Mouse (Mus musculus): ENCODE data around the gene Sh3pxd2b. TPM values are rescaled to one million over a fixed set of nuclear protein-coding genes. Genes with fewer than 3 reads are reported as not detected.
A peak's percentile ranks its signal among the peaks of the same experiment; 100 is the strongest.

Gene Sh3pxd2b
- polyA plus RNA-seq, 1 experiment: 8.7 TPM

GRCm38 (mm10) chr11:32307006-32307405 lies 40.6 kb upstream of the Sh3pxd2b start:
- no peak overlapping the region for H3K27ac ChIP-seq (ENCODE audit: insufficient read depth, low read length)
- TF ChIP-seq POLR2A (IDR thresholded peaks at IDR 0.05; ENCODE audit: extremely low read depth, insufficient read depth, low read length) (no peak), CTCF (IDR thresholded peaks at IDR 0.05; ENCODE audit: extremely low read depth, insufficient read depth, low read length) (no peak)
- H3K4me3 ChIP-seq (ENCODE audit: insufficient read depth, low read length): no peak overlapping the region

DNA sequence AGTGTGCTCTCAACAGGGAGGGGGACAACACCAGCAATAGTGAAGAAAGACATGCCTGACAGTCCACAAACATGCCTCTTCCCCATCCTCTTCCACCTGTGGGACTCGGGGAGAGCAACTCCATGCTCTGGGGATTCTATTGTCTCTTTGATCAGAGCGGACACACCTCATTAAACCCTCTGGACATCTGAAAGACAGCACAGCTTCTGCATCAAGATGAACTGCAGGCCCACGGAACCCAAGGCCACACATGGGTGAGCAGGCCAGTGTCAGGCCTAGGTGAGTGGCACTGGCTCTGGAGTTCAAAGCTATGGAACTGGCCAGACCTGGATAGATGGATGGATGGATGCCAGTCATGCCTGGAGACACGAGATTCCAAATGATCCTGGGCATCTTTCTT lies 38.2 kb upstream of the Sh3pxd2b start:
- no peak overlapping the region for H3K27ac ChIP-seq (ENCODE audit: insufficient read depth, low read length)
- H3K4me3 ChIP-seq (ENCODE audit: insufficient read depth, low read length): no peak overlapping the region
- no peaks in the 10 kb centered on the region for H3K4me1 ChIP-seq (ENCODE audit: control insufficient read depth, insufficient read depth, low read length)
- TF ChIP-seq POLR2A (IDR thresholded peaks at IDR 0.05; ENCODE audit: extremely low read depth, insufficient read depth, low read length): no peak
- TF ChIP-seq CTCF (IDR thresholded peaks at IDR 0.05; ENCODE audit: extremely low read depth, insufficient read depth, low read length): no peak

More at GRCm38 (mm10) chr11:32307006-32307405, 40.6 kb upstream of the Sh3pxd2b start:
- peaks cover 4% of the 10 kb centered on the region for H3K4me1 ChIP-seq (ENCODE audit: control insufficient read depth, insufficient read depth, low read length)

GRCm38 (mm10) chr11:32309928-32310327 lies 37.7 kb upstream of the Sh3pxd2b start:
- TF ChIP-seq CTCF (IDR thresholded peaks at IDR 0.05; ENCODE audit: extremely low read depth, insufficient read depth, low read length): no peak
- no peak for TF ChIP-seq POLR2A (IDR thresholded peaks at IDR 0.05; ENCODE audit: extremely low read depth, insufficient read depth, low read length)
- no peak overlapping the region for H3K27ac ChIP-seq (ENCODE audit: insufficient read depth, low read length)
- H3K4me3 ChIP-seq (ENCODE audit: insufficient read depth, low read length): no peak overlapping the region
- no peaks in the 10 kb centered on the region for H3K4me1 ChIP-seq (ENCODE audit: control insufficient read depth, insufficient read depth, low read length)

DNA sequence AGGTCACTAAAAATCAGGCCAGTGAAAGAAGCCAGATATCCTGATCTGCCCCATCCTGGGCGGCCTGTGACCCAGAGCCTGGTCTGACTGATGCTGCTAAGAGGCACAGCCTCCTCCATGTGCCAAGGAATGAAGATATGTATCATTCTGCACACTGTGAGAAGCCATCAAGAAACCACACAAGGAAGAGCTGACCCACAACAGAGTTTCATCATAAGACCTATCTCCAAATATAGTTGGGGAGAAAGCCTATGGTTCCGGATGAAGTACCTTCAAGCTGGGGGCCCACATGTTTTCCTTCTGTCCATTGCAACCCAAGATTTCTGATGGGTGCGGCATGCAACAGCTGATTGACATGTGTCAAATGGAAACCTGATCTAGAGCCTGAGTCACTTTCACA lies 31.6 kb upstream of the Sh3pxd2b start:
- no peak overlapping the region for H3K27ac ChIP-seq (ENCODE audit: insufficient read depth, low read length)
- no peak for TF ChIP-seq POLR2A (IDR thresholded peaks at IDR 0.05; ENCODE audit: extremely low read depth, insufficient read depth, low read length)
- no peak for TF ChIP-seq CTCF (IDR thresholded peaks at IDR 0.05; ENCODE audit: extremely low read depth, insufficient read depth, low read length)
- H3K4me3 ChIP-seq (ENCODE audit: insufficient read depth, low read length): no peak overlapping the region
- H3K4me1 ChIP-seq (ENCODE audit: control insufficient read depth, insufficient read depth, low read length): no peaks in the 10 kb centered on the region

DNA sequence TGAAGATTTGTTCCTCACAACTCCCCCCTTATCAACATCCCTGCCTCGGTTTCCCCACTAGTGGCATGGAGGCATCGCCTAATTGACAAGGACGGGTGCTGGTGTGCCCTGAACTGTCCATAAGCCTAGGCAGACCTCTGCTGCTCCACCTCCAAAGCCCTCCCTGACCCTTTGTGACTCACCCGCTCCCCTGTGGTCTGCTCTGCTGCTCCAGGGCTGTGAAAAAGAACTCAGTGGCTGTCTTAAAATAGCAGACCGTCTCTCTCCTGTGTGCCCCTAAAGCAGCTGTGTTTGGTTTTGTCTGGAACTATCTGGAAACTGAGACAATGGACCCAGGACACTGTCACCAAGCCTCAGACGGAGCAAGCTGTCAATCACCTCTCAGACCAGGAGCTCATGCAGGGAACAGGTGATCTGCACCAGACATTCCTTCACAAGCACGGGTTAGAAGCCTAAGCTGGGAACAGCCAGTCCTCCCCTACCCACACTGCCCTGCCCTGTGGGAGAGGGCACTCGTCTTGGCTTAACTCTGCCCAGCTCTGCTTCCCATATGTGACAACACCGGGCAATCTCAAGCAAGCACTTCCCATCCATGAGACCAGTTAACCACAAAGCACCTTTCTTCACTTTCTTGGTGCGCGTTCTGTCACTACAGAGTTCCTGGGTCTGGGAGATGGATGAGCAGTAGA lies 27.0 kb upstream of the Sh3pxd2b start:
- Histone ChIP-seq H3K4me1 (ENCODE audit: control insufficient read depth, insufficient read depth, low read length) (no peaks in the 10 kb centered on the region), H3K27ac (ENCODE audit: insufficient read depth, low read length) (no peak overlapping the region), H3K4me3 (ENCODE audit: insufficient read depth, low read length) (no peak overlapping the region)
- no peak for TF ChIP-seq CTCF (IDR thresholded peaks at IDR 0.05; ENCODE audit: extremely low read depth, insufficient read depth, low read length)
- no peak for TF ChIP-seq POLR2A (IDR thresholded peaks at IDR 0.05; ENCODE audit: extremely low read depth, insufficient read depth, low read length)

- no peak overlapping the region for H3K27ac ChIP-seq (ENCODE audit: insufficient read depth, low read length)
- peak; percentile 81 for TF ChIP-seq CTCF (IDR thresholded peaks at IDR 0.05; ENCODE audit: extremely low read depth, insufficient read depth, low read length)
- TF ChIP-seq POLR2A (IDR thresholded peaks at IDR 0.05; ENCODE audit: extremely low read depth, insufficient read depth, low read length): no peak
- H3K4me1 ChIP-seq (ENCODE audit: control insufficient read depth, insufficient read depth, low read length): no peaks in the 10 kb centered on the region
- H3K4me3 ChIP-seq (ENCODE audit: insufficient read depth, low read length): no peak overlapping the region
Observed at GRCm38 (mm10) chr11:32321196-32321565, 26.4 kb upstream of the Sh3pxd2b start.

- TF ChIP-seq CTCF (IDR thresholded peaks at IDR 0.05; ENCODE audit: extremely low read depth, insufficient read depth, low read length): peak; percentile 88
- no peak for TF ChIP-seq POLR2A (IDR thresholded peaks at IDR 0.05; ENCODE audit: extremely low read depth, insufficient read depth, low read length)
Observed at GRCm38 (mm10) chr11:32324609-32325008, 23.0 kb upstream of the Sh3pxd2b start.

GRCm38 (mm10) chr11:32331075-32331474 lies 16.5 kb upstream of the Sh3pxd2b start:
- TF ChIP-seq POLR2A (IDR thresholded peaks at IDR 0.05; ENCODE audit: extremely low read depth, insufficient read depth, low read length) (no peak), CTCF (IDR thresholded peaks at IDR 0.05; ENCODE audit: extremely low read depth, insufficient read depth, low read length) (no peak)
- no peak overlapping the region for H3K4me3 ChIP-seq (ENCODE audit: insufficient read depth, low read length)
- H3K4me1 ChIP-seq (ENCODE audit: control insufficient read depth, insufficient read depth, low read length): no peaks in the 10 kb centered on the region; the same call in 1 of the 2 replicates
- H3K27ac ChIP-seq (ENCODE audit: insufficient read depth, low read length): no peak overlapping the region

More at GRCm38 (mm10) chr11:32324609-32325008, 23.0 kb upstream of the Sh3pxd2b start:
- Histone ChIP-seq H3K27ac (ENCODE audit: insufficient read depth, low read length) (no peak overlapping the region), H3K4me1 (ENCODE audit: control insufficient read depth, insufficient read depth, low read length) (no peaks in the 10 kb centered on the region), H3K4me3 (ENCODE audit: insufficient read depth, low read length) (no peak overlapping the region)

DNA sequence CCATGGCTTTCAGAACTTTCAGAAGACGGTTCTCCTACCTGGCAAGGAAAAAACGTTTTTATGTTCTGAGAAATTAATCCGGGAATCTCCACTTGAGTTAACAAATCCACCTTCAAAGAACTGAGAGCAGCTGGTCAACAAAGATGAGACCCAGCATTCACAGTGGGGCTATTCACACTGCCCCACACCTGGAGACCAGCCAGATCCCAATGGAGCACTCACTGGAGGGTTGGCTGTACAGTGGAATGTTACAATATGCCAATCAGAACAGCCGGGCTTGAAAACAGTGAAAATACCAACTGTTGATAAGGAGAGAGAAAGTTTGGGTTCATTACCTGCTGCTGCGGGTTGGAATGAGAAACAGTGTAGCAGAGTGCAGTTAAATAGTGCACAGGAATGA lies 15.8 kb upstream of the Sh3pxd2b start:
- no peaks in the 10 kb centered on the region; the same call in 1 of the 2 replicates for H3K4me1 ChIP-seq (ENCODE audit: control insufficient read depth, insufficient read depth, low read length)
- H3K4me3 ChIP-seq (ENCODE audit: insufficient read depth, low read length): no peak overlapping the region
- H3K27ac ChIP-seq (ENCODE audit: insufficient read depth, low read length): no peak overlapping the region
- TF ChIP-seq POLR2A (IDR thresholded peaks at IDR 0.05; ENCODE audit: extremely low read depth, insufficient read depth, low read length): no peak
- TF ChIP-seq CTCF (IDR thresholded peaks at IDR 0.05; ENCODE audit: extremely low read depth, insufficient read depth, low read length): no peak

GRCm38 (mm10) chr11:32333235-32333634 lies 14.4 kb upstream of the Sh3pxd2b start:
- no peak overlapping the region for H3K4me3 ChIP-seq (ENCODE audit: insufficient read depth, low read length)
- TF ChIP-seq CTCF (IDR thresholded peaks at IDR 0.05; ENCODE audit: extremely low read depth, insufficient read depth, low read length) (no peak), POLR2A (IDR thresholded peaks at IDR 0.05; ENCODE audit: extremely low read depth, insufficient read depth, low read length) (no peak)
- no peaks in the 10 kb centered on the region; the same call in 1 of the 2 replicates for H3K4me1 ChIP-seq (ENCODE audit: control insufficient read depth, insufficient read depth, low read length)

More at GRCm38 (mm10) chr11:32333235-32333634, 14.4 kb upstream of the Sh3pxd2b start:
- H3K27ac ChIP-seq (ENCODE audit: insufficient read depth, low read length): no peak overlapping the region

Measured in cortical plate, adult 2 months (tissue).